Mouse (Mus musculus) ovary, postnatal 14 days (tissue): ENCODE results near the gene Tnfrsf21.

Experiments
- DNase-seq: peaks from one replicate; pipeline ENCODE4 v3.0.0; 2022; ENCODE audit warnings: low spot score

The Tnfrsf21 gene

GRCm38 (mm10) chr17:43016371-43017331 is at the start of gene Tnfrsf21:
Gene Tnfrsf21, plus strand, starts transcription at chr17:43016555.
- peak; percentile 72 for DNase-seq

- DNase-seq: no peak
Observed at GRCm38 (mm10) chr17:42968174-42968573, 48.2 kb upstream of the Tnfrsf21 start.

GRCm38 (mm10) chr17:42975312-42975996 is 40.9 kb upstream of the Tnfrsf21 start:
- no peak for DNase-seq

GRCm38 (mm10) chr17:42977766-42978165 is 38.6 kb upstream of the Tnfrsf21 start:
- DNase-seq: no peak

- no peak for DNase-seq
Observed at GRCm38 (mm10) chr17:42978345-42978744, 38.0 kb upstream of the Tnfrsf21 start.

- no peak for DNase-seq
Observed at GRCm38 (mm10) chr17:42981806-42982205, 34.5 kb upstream of the Tnfrsf21 start.

GRCm38 (mm10) chr17:42982568-42982967 is 33.8 kb upstream of the Tnfrsf21 start:
- no peak for DNase-seq

- no peak for DNase-seq
Observed at GRCm38 (mm10) chr17:42985837-42986589, 30.3 kb upstream of the Tnfrsf21 start.

GRCm38 (mm10) chr17:42987692-42988091 is 28.7 kb upstream of the Tnfrsf21 start:
- no peak for DNase-seq

- DNase-seq: no peak
Observed at GRCm38 (mm10) chr17:42989981-42990380, 26.4 kb upstream of the Tnfrsf21 start.

GRCm38 (mm10) chr17:42991112-42991511 is 25.2 kb upstream of the Tnfrsf21 start:
- DNase-seq: no peak

- DNase-seq: no peak
Observed at GRCm38 (mm10) chr17:42999446-42999977, 16.8 kb upstream of the Tnfrsf21 start.

GRCm38 (mm10) chr17:43000598-43000997 is 15.8 kb upstream of the Tnfrsf21 start:
- DNase-seq: no peak

GRCm38 (mm10) chr17:43012718-43013117 is 3.6 kb upstream of the Tnfrsf21 start:
- peak; percentile 40 for DNase-seq

GRCm38 (mm10) chr17:43017341-43018052 is 1.1 kb downstream of the Tnfrsf21 start:
- DNase-seq: peak; percentile 20

GRCm38 (mm10) chr17:43018071-43018470 is 1.7 kb downstream of the Tnfrsf21 start:
- DNase-seq: no peak

- DNase-seq: no peak
Observed at GRCm38 (mm10) chr17:43019660-43020059, 3.3 kb downstream of the Tnfrsf21 start.

GRCm38 (mm10) chr17:43021017-43021416 is 4.7 kb downstream of the Tnfrsf21 start:
- DNase-seq: no peak

- no peak for DNase-seq
Observed at GRCm38 (mm10) chr17:43022056-43022455, 5.7 kb downstream of the Tnfrsf21 start.

- no peak for DNase-seq
Observed at GRCm38 (mm10) chr17:43023637-43024217, 7.4 kb downstream of the Tnfrsf21 start.

- DNase-seq: no peak
Observed at GRCm38 (mm10) chr17:43024531-43024930, 8.2 kb downstream of the Tnfrsf21 start.
